Mouse (Mus musculus) left cerebral cortex, postnatal 4 days (tissue): ENCODE measurements around the gene Zfyve21. TPM values are rescaled to one million over a fixed set of nuclear protein-coding genes. Genes with fewer than 3 reads are reported as not detected.

Source experiments
- DNase-seq: peaks from one replicate; pipeline ENCODE4 v3.0.0-alpha.2; 2022
- intact Hi-C: fragments of 180-260 bp; cut with DNase I; formaldehyde crosslinking; loops from one replicate; pipeline ENCODE4 v1.15.1; 2025
- total RNA-seq, 2 experiments: library from RNA; stranded (reverse); gene quantifications; 2 replicates each; pipeline ENCODE4 v1.2.3; 2021

Gene Zfyve21
- 10 to 100 TPM; 11.6 to 12.6 TPM for total RNA-seq

DNA sequence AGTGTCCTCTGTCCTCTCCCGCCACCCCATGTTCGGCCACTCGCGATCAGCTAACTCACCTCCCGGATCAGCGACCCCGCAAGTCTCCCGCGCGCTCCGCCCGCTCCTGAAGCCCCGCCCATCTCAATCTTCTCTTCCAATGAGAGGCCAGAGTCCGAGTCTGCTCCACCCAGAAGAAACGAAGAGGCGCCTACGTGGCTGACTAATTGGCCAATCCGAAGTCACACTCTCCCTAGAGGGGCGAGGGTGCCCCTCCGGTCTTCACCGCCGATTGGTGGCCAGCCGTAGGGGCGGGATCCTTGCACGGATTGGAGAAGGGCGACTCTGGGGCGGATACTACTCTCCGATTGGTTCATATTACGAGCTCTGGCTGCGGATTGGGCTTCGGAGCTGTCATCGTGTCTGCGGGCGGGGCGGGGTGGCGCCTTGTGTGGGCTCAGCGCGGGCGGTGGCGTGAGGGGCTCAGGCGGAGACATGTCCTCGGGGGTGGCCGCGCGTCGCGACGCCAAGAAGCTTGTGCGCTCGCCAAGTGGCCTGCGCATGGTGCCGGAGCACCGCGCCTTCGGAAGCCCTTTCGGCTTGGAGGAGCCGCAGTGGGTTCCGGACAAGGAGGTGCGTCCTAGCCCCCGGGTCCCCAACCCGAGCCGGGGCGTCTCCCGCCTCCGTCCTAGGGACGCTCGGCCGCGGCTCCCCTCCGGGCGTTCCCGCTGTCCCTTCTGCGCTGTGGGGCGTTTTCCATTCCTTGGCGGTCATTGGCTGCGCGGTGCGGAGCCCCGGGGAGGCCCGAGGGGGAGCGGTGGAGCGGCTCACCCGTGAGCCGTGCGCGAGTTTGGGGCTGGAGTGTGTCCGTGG, at the start of gene Zfyve21, which contains the start of gene Xrcc3:
Gene Zfyve21 (plus strand): TSS at position 405 of the 852 bp plus-strand sequence.
Gene Xrcc3 (minus strand): TSS at position 108 of the 852 bp plus-strand sequence.
- intact Hi-C loops = no loop called here
- peak; percentile 99 for DNase-seq

GRCm38 (mm10) chr12:111766313-111767236, 47.4 kb upstream of the Zfyve21 start:
- DNase-seq = no peak
- intact Hi-C loops = no loop called here

DNA sequence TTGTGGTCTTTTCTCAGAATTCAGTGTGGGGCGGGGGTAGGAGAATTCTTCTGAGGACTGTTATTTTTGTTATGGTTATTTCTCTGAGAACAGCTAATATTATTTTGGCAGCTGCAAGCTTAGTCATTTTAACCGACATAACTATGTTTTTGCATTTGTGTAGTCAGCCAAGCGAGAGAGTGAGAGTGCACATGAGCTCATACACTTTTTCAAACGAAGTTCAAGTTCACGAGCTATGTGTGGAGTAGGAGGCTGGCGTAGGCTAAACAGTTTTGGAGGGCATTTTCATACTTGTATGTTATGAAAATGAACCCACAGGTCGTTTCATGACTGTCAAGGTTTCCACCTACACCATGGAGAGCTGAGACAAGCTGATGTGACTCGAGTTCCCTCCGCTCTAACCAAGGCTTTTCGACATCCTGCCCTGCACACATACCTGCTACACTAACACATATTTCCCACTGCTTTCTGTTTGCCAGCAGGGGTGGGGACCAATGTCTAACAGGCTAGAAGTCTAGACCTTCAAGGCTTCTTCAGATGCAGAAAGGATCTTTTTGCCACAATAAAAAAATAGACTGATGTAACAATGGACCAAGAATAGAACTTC, 45.5 kb upstream of the Zfyve21 start:
- DNase-seq = no peak
- intact Hi-C loops = no loop called here

DNA sequence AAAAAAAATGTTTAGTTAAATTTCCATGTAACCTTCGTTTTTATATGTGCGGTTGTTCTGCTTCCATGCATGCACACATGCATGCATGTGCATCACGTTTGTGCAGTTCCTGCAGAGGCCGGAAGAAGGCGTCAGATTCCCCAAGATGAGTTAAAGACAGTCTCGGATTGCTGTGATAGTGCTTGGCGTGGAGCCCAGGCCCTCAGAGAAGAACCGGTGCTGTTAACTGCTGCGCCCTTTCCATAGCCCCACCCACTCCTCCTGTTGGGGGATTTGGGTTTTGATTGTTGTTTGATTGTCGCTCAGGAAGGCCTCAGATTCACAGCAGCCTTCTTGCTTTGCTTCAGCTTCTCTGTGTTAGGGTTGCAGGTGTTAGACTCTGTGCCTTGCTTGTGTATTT, 44.7 kb upstream of the Zfyve21 start:
- intact Hi-C loops = no loop called here
- DNase-seq = peak; percentile 82

DNA sequence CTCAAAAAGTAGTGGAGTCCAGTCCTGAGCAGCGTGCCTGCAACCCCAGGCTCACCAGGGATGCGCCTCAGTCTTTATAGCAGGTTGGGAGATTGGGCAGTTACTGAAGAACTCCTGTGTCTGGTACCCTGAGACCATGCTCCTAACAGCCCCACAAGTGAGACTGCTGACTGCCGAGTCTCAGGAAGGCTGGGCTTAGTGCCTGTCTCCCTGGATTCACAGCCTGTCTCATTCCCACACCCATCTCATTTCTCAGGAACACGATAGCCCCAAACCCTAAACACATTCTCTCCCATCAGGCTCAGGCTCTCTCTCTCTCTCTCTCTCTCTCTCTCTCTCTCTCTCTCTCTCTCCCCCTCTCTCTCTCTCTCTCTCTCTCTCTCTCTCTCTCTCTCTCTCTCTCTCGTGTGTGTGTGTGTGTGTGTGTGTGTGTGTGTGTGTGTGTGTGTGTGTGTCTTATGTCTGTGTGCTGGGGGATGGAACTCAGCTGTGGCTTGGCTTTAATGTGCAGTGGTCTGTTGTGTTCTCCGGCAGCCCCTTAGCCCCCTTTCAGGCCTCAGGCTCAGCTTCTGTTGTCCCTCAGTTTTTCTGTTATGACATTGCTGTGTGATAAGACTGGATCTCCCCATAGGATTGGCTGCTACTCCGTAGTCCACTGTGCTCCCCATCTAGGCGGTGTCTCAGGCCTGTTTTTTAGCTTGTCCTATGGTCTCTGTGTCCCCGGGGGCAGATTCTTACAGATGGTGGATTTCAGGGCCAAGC, 44.0 kb upstream of the Zfyve21 start:
- no peak for DNase-seq
- intact Hi-C loops = no loop called here

DNA sequence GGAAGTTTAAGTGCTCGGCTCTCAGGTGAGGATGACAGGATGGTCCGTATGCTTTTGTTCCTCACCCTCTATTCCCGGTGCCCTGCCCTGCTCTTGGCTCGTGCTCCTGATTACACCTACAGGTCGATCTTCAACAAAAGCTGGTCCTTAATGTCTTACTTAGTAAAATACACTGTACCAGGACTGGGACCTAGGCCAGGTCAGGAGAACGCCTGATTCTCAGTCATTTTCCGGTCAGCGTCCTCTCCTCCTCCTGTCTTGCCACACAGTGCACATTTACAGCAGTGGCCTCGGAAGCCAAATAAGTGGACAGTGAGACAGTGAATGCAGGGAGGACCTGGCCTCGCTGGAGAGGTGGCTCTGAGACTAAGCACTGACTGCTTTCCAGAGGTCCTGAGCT, 43.3 kb upstream of the Zfyve21 start:
- intact Hi-C loops = no loop called here

DNA sequence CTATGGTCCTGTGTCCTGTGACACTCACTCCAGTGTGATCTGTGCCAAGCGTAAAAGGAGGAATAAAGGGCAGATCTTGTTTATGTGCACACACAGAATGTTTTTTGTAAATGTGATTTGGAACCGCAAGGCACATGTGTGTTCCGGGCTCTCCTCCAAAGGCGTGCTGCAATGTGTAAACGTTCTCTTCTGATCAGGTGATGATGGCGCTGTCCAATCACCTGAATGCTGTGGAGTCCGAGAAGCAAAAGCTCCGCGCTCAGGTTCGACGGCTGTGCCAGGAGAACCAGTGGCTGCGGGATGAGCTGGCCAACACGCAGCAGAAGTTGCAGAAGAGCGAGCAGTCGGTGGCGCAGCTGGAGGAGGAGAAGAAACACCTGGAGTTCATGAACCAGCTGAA, 39.8 kb upstream of the Zfyve21 start:
- no peak for DNase-seq
- intact Hi-C loops = no loop called here

More for the DNA sequence above, 43.3 kb upstream of the Zfyve21 start:
- DNase-seq = no peak

DNA sequence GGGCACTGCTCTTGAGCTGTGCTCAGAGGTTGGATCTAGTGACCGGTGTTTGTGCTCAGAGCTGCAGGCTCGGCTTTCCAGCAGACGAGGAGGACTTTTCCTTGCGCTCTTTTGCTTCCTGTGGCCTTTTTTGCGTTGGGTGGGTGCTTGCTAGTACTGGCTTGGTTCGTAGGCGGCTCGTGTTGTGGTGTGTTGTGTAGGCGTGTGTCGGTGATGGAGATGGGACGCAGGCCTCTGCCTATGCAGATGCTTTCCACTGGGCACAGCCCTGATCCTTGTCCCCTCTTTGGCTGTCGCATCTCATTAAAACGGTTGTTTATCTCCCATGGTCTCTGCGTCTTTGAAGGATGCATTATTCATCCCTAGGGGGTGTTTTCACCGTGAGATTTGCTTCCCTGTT, 39.1 kb upstream of the Zfyve21 start:
- no peak for DNase-seq
- intact Hi-C loops = no loop called here

GRCm38 (mm10) chr12:111777919-111778318, 36.1 kb upstream of the Zfyve21 start:
- DNase-seq = no peak
- intact Hi-C loops = no loop called here

DNA sequence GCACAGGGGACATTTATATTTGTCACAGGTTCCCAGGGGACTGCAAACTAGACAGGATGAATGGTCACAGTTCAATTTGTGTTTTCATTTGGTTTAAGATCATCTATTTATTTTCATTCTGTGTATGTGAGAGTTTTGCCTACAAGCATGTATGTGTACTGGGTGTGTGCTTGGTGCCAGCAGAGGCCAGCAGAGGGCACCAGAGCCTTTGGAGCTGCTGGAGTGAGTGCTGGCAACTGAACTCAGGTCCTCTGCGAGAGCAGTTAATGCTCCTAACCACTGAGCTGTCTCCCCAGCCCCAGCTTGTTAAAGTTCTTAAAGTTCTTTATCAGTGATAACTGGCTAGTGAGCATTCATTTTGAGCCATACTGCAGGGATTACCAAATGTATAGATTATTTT, 34.4 kb upstream of the Zfyve21 start:
- intact Hi-C loops = no loop called here
- DNase-seq = no peak

DNA sequence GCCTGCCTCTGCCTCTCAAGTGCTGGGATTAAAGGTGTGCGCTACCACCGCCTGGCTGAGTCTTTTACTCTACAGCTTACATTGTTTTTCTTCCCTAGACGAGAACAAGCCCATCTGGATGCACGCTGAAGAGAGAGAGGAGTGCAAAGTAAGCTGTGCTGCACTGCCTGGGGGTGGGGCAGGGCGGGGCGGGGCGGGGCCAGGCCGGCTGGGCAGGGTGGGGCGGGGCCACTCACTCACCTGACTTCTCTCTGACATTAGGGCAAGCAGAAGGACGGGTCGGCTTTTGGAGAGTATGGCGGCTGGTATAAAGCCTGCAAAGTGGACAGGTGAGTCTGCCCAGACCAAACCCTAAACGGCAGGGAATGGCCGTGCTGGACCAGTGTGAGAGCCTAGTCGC, 28.8 kb upstream of the Zfyve21 start:
- intact Hi-C loops = no loop called here
- no peak for DNase-seq

DNA sequence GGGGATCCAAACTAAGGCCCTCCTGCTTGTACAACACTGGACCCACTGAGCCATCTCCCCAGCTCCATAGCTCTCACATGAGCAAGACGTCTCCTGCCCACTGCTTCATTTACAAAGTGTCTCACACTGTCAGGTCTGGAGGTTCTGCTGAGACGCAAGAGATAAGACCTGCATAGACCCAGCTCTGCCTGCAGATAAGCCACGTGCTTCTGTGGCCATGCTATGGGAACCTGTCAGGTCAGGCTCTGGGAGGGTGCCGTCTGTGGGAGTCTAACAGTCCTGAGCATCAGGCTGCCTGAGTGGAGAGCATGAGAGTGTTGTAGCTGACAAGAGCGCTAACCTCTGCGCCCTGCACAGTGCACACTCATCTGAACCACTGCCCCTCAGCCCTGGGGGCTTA, 27.0 kb upstream of the Zfyve21 start:
- no peak for DNase-seq
- intact Hi-C loops = no loop called here

GRCm38 (mm10) chr12:111790090-111790489, 23.9 kb upstream of the Zfyve21 start:
- no peak for DNase-seq
- intact Hi-C loops = no loop called here

- DNase-seq = no peak
- intact Hi-C loops = no loop called here
Measured at GRCm38 (mm10) chr12:111790631-111791030, 23.3 kb upstream of the Zfyve21 start.

DNA sequence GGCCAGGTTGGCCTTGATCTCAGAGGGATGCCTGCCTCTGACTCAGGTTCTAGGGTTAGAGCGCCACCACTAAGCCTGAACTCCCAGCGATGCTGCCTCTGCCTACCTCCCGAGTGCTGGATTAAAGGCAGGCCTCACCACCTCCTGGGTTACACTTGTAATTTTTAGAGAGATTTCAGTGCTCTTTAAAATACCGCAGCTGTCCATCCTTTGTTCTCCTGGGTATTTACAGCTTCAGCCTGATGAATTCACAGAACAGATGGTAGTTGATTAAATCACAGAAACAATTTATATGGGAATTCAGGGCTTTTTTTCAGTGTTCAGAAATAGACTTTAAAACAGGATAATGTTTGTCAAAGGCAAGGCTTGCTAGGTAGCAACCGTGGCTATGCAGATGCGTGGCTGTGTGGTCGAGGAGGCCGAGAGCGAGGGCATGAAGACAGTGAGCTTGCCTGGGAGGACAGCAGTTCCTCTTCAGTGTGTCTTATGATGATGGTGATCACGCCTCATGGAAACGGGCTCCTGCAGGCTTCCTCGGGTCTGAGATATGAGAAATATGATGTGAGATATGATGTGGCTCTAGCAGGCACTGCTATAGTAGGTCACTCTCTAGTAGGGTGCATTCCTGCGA, 22.4 kb upstream of the Zfyve21 start:
- intact Hi-C loops = no loop called here
- DNase-seq = no peak

GRCm38 (mm10) chr12:111794102-111794501, 19.9 kb upstream of the Zfyve21 start:
- DNase-seq = peak; percentile 62
- intact Hi-C loops = no loop called here

DNA sequence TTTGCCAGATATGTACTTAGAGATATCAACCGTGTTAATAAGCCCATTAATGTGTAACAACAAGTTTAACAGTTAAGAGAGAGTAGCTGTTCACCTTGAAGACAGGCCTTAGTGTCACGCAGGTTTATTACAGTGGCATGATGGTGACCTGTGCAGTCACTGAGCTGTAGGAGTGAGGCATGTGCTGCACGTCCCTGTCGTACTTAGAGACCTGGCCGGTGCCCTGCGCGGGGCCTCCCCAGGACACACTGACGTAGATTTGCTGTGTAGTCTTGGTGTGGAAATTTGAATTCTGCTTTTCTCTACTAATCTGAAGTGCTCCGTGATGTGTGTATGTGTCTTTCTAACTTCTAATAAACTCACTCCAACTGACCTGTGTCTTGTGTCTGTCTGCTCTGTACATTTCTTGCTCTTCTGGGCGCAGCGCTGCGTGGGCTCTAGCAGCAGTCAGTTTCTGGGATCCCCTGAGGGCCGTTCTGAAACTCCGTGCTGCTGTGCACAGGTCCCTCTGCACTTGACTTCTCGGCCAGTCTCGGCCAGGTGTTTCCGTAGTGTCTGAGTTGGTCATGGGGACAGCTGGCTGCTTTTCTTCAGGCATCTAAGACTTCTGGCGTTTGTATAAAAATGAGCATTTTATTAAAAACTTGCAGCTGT, 19.3 kb upstream of the Zfyve21 start:
- intact Hi-C loops = no loop called here
- no peak for DNase-seq

GRCm38 (mm10) chr12:111795180-111795895, 18.6 kb upstream of the Zfyve21 start:
- intact Hi-C loops = no loop called here
- DNase-seq = peak; percentile 69

DNA sequence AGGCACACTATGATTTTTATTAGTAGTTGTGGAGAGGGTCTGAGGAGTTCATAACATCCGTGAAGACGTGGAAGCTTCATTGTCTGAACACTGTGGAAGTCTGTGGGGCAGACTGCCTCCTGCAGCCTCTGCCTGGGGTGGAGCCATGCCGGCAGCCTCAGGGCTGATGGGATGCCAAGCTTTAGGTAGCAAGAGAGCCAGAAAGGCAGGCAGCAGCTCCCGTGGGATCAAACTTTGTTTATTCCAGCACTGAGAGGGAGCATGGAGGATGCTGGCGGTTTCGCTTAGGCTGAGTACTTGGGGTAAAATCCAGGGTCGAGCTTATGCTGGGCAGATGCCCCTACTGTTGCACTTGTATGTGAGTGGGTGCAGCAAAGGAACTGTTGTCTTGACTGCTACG, 16.7 kb upstream of the Zfyve21 start:
- intact Hi-C loops = no loop called here
- DNase-seq = no peak
